Mouse (Mus musculus) cerebellum, adult 11-12 months (tissue): ENCODE results near the gene Cdc6.

ENCODE experiments used
- DNase-seq: peaks from one replicate; pipeline ENCODE4 v3.0.0; 2022

Gene Cdc6

GRCm38 (mm10) chr11:98944897-98945604 lies 37.5 kb downstream of the Cdc6 start:
- DNase-seq: no peak

- DNase-seq: no peak
These were observed 38.0 kb downstream of the Cdc6 start for GRCm38 (mm10) chr11:98945605-98945977.

- DNase-seq: no peak
These were observed 40.5 kb downstream of the Cdc6 start for GRCm38 (mm10) chr11:98947969-98948569.

- no peak for DNase-seq
These were observed 41.8 kb downstream of the Cdc6 start for GRCm38 (mm10) chr11:98949242-98949957.

GRCm38 (mm10) chr11:98949958-98950460 lies 42.4 kb downstream of the Cdc6 start:
- peak; percentile 74 for DNase-seq

GRCm38 (mm10) chr11:98950484-98950883 lies 42.9 kb downstream of the Cdc6 start:
- DNase-seq: no peak

GRCm38 (mm10) chr11:98951026-98951906 lies 43.7 kb downstream of the Cdc6 start:
- DNase-seq: peak; percentile 88

GRCm38 (mm10) chr11:98952111-98952510 lies 44.5 kb downstream of the Cdc6 start:
- no peak for DNase-seq

GRCm38 (mm10) chr11:98952736-98953135 lies 45.1 kb downstream of the Cdc6 start:
- no peak for DNase-seq

- DNase-seq: no peak
These were observed 45.8 kb downstream of the Cdc6 start for GRCm38 (mm10) chr11:98953361-98953760.

- DNase-seq: no peak
These were observed 46.3 kb downstream of the Cdc6 start for GRCm38 (mm10) chr11:98953835-98954320.

GRCm38 (mm10) chr11:98954373-98954772 lies 46.8 kb downstream of the Cdc6 start:
- no peak for DNase-seq

GRCm38 (mm10) chr11:98954801-98955706 lies 47.5 kb downstream of the Cdc6 start:
- no peak for DNase-seq

- peak; percentile 56 for DNase-seq
These were observed 48.2 kb downstream of the Cdc6 start for GRCm38 (mm10) chr11:98955707-98956235.

- no peak for DNase-seq
These were observed 48.7 kb downstream of the Cdc6 start for GRCm38 (mm10) chr11:98956340-98956739.

- peak; percentile 63 for DNase-seq
These were observed 52.1 kb downstream of the Cdc6 start for GRCm38 (mm10) chr11:98959437-98960312.

GRCm38 (mm10) chr11:98960313-98960906 lies 52.8 kb downstream of the Cdc6 start:
- DNase-seq: no peak

GRCm38 (mm10) chr11:98961051-98961592 lies 53.5 kb downstream of the Cdc6 start:
- DNase-seq: peak; percentile 58

- peak; percentile 27 for DNase-seq
These were observed 54.2 kb downstream of the Cdc6 start for GRCm38 (mm10) chr11:98961766-98962165.
